Mouse (Mus musculus): Measurements from ENCODE around the gene Wdr1. TPM values are rescaled to one million over a fixed set of nuclear protein-coding genes. Genes with fewer than 3 reads are reported as not detected.

The Wdr1 gene
- polyA plus RNA-seq, 1 experiment from 2014 or later, result 168 TPM

DNA sequence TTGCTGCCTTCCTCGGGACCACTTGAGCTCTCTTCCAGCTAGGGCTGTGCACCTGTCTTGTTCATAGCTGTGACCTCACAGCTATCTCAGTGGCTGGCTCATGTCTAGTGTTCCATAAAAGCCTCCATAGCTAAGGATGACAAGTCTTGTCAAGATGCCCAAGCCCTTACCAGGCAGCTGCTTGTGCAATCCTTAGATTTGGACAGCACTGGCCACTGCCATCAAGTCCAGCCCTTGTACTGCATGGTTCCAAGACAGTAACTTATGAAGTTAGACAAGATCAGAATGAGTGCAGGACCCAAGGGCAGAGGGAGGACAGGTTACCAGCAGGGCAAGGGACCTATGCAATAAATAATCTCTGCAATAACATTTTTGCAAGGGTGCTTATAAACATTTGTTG, 58.9 kb downstream of the Wdr1 start:
- Histone ChIP-seq H3K4me1 (replicated peaks) (peaks cover 16% of the 10 kb centered on the region), H3K27me3 (ENCODE audit: insufficient read depth, poor library complexity, severe bottlenecking) (no peaks in the 10 kb centered on the region), H3K36me3 (no peaks in the 10 kb centered on the region), H3K4me3 (no peak overlapping the region), H3K9me3 (no peaks in the 10 kb centered on the region), H3K27ac (no peak overlapping the region)
- WGBS, result 90% methylated on average over 1 of the region's 1 CpGs
- DNase-seq (ENCODE audit: low spot score), result no peak

DNA sequence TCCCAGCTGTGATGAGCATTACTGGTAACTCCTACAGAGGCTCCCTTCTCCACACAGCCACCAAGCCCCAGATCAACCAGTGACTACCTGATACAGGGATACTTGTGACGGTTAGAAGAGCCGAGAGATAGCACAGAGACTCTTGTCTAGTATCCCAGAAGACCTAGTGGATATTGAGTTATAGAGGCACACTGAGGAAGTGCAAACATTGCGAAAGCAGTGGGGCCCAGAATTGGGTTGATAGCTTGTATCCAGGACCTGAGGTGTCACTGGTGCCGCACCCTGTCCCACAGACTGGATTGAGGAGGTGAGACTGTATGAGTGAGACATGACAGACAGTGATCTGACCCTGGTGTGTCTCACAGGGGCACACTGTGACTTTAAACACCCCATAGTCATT, 60.0 kb downstream of the Wdr1 start, which contains the start of gene Slc2a9:
Gene Slc2a9, minus strand, starts transcription at position 152 of the 400 bp plus-strand sequence.
- H3K27me3 ChIP-seq (ENCODE audit: insufficient read depth, poor library complexity, severe bottlenecking), result no peaks in the 10 kb centered on the region
- no peak within 1 kb of the TSS for H3K27ac ChIP-seq
- 92% methylated on average over 4 of the region's 4 CpGs for WGBS

DNA sequence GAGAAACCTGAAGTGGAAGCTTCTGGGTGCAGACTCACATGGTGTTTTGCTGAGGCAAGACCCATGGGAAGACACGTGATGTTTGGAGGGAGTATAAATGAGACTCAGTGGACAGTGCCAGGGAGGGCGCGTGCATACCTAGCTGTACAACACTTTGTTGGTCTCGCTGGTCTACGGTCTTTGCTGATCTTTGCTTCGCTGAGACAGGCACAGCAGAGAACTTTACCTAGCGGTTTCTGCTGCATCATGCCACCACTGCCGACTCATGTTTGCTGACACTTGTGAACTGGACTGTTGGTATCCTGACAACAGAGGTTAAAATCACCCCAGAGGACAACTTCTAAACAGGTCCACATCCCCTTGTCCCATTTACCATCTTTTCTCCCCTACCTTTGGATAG, 63.0 kb downstream of the Wdr1 start:
- WGBS, result 93% methylated on average over 8 of the region's 8 CpGs
- H3K9me3 ChIP-seq, result no peaks in the 10 kb centered on the region
- H3K27me3 ChIP-seq (ENCODE audit: insufficient read depth, poor library complexity, severe bottlenecking), result no peaks in the 10 kb centered on the region
- H3K4me1 ChIP-seq (replicated peaks), result peaks cover 10% of the 10 kb centered on the region; the same call in 1 of the 2 replicates
- no peaks in the 10 kb centered on the region for H3K36me3 ChIP-seq
- H3K4me3 ChIP-seq, result no peak overlapping the region
- H3K27ac ChIP-seq, result 0 out of 2 replicates have a peak overlapping the region, but pooled peaks have one; percentile 46
- no peak for DNase-seq (ENCODE audit: low spot score)

More for the DNA sequence above, 60.0 kb downstream of the Wdr1 start, which contains the start of gene Slc2a9:
- DNase-seq (ENCODE audit: low spot score), result no peak
- peaks cover 16% of the 10 kb centered on the region for H3K4me1 ChIP-seq (replicated peaks)
- H3K4me3 ChIP-seq, result no peak within 1 kb of the TSS
- H3K9me3 ChIP-seq, result no peaks in the 10 kb centered on the region
- H3K36me3 ChIP-seq, result no peaks in the 10 kb centered on the region

DNA sequence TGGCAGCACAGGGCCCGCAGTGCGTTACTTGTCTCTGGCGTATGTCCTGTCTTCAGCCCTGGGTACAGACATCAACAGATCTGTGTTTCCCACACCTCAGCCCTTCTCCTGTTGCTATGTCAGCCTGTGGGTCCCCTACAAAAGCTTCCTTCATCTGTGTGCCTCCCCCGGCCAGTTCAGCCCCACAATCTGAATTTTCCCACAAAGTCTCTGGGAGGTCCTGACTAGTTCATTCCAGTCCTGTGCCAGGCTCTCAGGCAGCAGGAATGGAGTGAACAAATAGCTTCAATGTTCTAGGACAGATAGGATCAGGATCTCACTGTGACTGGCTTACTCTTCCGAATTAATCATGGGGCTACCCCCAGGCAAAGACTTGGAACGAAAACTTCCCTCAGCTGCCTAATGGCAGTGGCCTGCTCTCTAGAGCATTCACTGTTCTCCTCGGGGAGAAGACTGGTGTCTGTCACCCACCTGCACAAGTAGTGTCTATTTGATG, 63.7 kb downstream of the Wdr1 start:
- peaks cover 6% of the 10 kb centered on the region; the same call in 1 of the 2 replicates for H3K4me1 ChIP-seq (replicated peaks)
- 82% methylated on average over 7 of the region's 7 CpGs for WGBS
- no peak for DNase-seq (ENCODE audit: low spot score)
- H3K27me3 ChIP-seq (ENCODE audit: insufficient read depth, poor library complexity, severe bottlenecking), result no peaks in the 10 kb centered on the region
- H3K36me3 ChIP-seq, result no peaks in the 10 kb centered on the region
- H3K9me3 ChIP-seq, result no peaks in the 10 kb centered on the region
- H3K4me3 ChIP-seq, result no peak overlapping the region
- H3K27ac ChIP-seq, result no peak overlapping the region

DNA sequence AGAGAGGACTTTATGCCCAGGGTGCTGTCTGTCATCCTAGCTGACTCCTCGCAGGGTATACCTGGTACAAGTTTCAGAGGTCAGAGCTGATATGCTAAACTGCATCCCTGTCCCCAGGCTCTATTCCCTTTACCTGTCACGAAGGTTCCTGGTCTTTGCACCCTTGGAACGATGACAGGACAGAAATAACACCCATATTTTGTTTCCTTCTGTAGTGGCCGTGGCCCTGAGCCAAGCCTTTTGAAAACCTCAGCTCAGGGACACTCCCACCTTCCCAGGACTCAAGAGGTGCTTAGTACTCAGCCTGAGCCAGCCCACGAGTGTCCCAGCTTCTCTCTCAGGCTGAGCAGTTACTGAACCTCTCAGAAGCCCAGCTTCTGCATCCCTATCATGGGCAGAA, 64.5 kb downstream of the Wdr1 start:
- 81% methylated on average over 5 of the region's 5 CpGs for WGBS
- Histone ChIP-seq H3K9me3 (no peaks in the 10 kb centered on the region), H3K36me3 (no peaks in the 10 kb centered on the region), H3K27me3 (ENCODE audit: insufficient read depth, poor library complexity, severe bottlenecking) (no peaks in the 10 kb centered on the region), H3K4me3 (no peak overlapping the region), H3K4me1 (replicated peaks) (peaks cover 5% of the 10 kb centered on the region; the same call in 1 of the 2 replicates), H3K27ac (no peak overlapping the region)
- no peak for DNase-seq (ENCODE audit: low spot score)

DNA sequence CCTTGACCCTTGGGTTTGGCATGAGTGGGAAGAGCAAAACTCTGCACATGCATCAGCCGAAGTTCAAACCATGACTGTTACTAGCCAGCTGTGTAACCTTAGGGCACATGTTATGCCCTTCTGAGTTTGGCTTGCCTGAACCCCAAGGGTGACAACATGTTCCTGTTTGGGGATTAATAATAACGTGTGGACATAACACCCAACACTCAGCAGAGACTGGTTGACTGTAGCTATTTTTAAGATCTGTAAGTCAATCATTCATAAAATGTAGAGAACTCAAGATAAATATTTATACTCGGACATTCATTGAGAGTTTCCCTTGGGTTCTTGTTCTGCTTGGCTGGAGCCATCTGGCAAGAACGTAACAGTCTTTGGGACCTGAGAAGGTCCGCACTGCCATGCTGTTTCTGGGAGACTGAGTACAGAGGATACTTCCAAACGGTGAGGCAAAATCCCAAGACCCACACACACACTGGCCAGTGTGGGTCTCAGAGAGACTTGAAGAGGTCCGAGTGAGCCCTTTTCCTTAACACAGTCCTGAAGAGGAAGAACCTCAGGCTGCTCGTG, 66.4 kb downstream of the Wdr1 start:
- Histone ChIP-seq H3K36me3 (no peaks in the 10 kb centered on the region), H3K9me3 (no peaks in the 10 kb centered on the region), H3K27ac (no peak overlapping the region), H3K4me3 (no peak overlapping the region), H3K4me1 (replicated peaks) (no peaks in the 10 kb centered on the region), H3K27me3 (ENCODE audit: insufficient read depth, poor library complexity, severe bottlenecking) (no peaks in the 10 kb centered on the region)
- no peak for DNase-seq (ENCODE audit: low spot score)
- WGBS, result 83% methylated on average over 8 of the region's 8 CpGs

DNA sequence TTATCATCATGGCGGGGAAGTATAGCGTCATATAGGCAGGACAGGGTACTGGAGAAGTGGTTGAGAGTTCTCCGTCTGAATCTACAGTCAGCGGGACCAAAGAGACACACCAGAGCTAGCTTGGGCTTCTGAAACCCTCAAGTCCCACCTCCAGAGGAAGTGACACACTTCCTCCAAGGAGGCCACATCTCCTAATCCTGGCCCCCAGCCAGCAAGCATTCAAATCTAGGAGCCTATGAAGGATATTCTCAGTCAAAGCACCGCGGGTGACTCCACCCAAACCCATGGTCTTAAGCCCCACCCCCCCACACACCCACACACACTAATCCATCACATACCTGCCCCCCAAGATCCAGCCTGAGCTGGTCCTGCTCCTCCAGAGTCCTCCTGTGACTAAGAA, 69.1 kb downstream of the Wdr1 start:
- no peak for DNase-seq (ENCODE audit: low spot score)
- Histone ChIP-seq H3K36me3 (no peaks in the 10 kb centered on the region), H3K27me3 (ENCODE audit: insufficient read depth, poor library complexity, severe bottlenecking) (no peaks in the 10 kb centered on the region), H3K4me3 (no peak overlapping the region), H3K4me1 (replicated peaks) (0 out of 2 replicates have a peak, but pooled peaks cover 4% of the 10 kb centered on the region), H3K27ac (no peak overlapping the region), H3K9me3 (no peaks in the 10 kb centered on the region)
- WGBS, result 92% methylated on average over 6 of the region's 6 CpGs

DNA sequence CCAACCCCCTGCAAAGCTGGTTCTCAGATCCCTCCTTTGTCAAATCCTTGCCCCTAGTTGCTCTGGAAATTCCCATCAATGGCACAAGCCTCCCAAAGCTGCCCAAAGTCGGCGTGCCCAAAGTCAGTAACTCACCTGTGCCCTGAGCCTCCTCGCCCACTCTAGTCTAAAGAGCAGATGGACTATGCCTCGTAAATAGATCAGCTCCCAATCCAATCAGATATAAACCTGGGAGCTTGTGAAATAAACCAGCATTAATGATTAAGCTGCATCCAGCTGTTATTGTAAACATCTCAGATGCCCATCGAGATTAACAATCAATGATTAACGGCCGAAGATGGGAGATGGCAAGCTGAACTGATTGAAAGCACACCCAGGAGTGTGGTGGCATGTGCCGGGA, 71.3 kb downstream of the Wdr1 start:
- H3K9me3 ChIP-seq, result no peaks in the 10 kb centered on the region
- peaks cover 18% of the 10 kb centered on the region; the same call in 1 of the 2 replicates for H3K4me1 ChIP-seq (replicated peaks)
- no peak overlapping the region for H3K27ac ChIP-seq
- 88% methylated on average over 8 of the region's 8 CpGs for WGBS
- H3K36me3 ChIP-seq, result no peaks in the 10 kb centered on the region
- DNase-seq (ENCODE audit: low spot score), result no peak
- H3K27me3 ChIP-seq (ENCODE audit: insufficient read depth, poor library complexity, severe bottlenecking), result 0 out of 2 replicates have a peak, but pooled peaks cover 4% of the 10 kb centered on the region
- H3K4me3 ChIP-seq, result no peak overlapping the region

DNA sequence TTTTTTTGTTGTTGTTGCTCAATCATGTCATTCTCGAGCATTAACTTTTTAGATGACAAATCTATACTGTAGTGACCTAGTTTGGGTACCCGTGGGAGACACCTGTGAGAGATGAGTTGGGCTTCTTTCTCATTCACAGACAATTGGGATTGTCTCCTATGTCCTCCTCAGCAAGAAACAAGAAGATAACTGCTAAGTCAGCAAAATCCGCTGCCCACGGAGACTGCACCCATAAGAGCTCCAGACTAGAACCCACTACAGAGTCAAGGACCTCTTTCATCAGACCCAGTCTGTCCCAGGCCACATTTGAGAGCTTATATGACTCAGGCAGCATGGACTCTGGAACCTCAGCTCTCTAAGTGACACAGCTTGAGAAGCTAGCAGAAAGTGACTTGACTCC, 73.3 kb downstream of the Wdr1 start:
- Histone ChIP-seq H3K4me1 (replicated peaks) (peaks cover 18% of the 10 kb centered on the region; the same call in 1 of the 2 replicates), H3K4me3 (no peak overlapping the region), H3K27ac (no peak overlapping the region), H3K27me3 (ENCODE audit: insufficient read depth, poor library complexity, severe bottlenecking) (peaks cover 8% of the 10 kb centered on the region), H3K36me3 (no peaks in the 10 kb centered on the region), H3K9me3 (no peaks in the 10 kb centered on the region)
- 89% methylated on average over 4 of the region's 4 CpGs for WGBS
- DNase-seq (ENCODE audit: low spot score), result no peak

DNA sequence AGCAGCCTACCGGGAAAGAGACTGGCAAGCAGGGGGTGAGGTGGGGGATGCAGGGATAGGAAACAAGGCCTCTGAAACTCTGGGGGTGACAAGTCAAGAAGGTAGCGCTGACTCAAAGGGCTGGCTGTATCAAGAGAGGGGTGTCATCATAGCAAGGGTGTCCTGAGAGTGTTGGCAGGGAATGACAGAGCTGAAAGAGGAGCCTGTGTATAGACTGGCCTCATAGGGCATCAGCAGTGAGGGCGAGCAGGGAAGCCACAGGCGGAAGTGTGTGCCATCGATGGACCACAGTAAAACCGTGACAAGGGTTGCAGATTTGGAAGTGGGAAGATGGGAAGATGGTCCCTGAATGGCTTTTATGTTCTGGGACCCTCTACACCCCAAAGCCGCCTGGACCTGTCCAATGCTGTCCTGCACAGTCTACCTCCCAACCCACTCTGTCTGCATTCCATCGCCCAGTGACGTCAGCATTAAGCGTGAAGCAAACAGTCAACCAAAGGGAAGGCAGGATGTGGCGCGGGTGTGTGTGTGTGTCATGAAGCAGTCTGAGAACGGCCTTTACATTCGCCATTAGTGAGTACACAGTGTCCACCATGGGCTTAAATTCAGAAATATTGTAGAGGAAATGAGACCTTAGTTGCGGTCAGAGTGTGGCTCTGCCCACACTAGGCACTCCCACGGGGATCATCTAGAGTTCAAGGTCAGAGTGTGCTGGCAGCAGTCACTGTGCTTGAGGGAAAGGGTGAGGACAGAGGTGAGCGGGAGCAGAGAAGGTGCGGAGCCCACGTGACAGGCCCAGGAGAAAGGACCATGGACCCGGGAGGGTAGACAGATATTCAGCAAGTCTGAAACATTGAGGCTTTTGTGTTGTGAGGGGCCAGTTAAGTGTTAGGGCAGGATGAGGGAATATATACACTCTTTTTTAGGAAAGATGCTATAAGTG, 74.1 kb downstream of the Wdr1 start:
- Histone ChIP-seq H3K27ac (no peak overlapping the region), H3K9me3 (no peaks in the 10 kb centered on the region), H3K27me3 (ENCODE audit: insufficient read depth, poor library complexity, severe bottlenecking) (peaks cover 8% of the 10 kb centered on the region), H3K4me3 (no peak overlapping the region), H3K36me3 (no peaks in the 10 kb centered on the region), H3K4me1 (replicated peaks) (peaks cover 18% of the 10 kb centered on the region; the same call in 1 of the 2 replicates)
- 84% methylated on average over 20 of the region's 20 CpGs for WGBS
- no peak for DNase-seq (ENCODE audit: low spot score)

DNA sequence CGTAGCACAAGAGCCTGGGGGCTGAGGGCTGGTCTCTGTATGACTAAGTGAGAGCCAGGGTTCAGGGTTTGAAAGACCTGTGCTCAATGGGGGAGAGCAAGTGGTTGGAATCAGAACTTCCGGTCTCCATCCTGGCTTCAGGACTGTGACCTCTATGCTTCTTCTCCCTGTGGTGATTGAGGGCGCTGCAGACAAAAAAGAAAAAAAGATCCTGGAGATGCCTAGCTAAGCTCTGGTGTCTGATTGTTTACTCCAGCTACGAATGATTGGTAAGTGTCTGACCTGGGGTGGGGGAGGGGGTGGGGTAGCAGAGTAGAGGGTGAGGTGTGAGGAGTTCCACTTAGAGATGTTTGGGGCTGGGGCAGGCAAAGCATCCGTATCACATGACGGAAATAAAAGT, 75.0 kb downstream of the Wdr1 start:
- H3K4me3 ChIP-seq, result no peak overlapping the region
- no peak overlapping the region for H3K27ac ChIP-seq
- no peak for DNase-seq (ENCODE audit: low spot score)
- WGBS, result 53% methylated on average over 6 of the region's 6 CpGs
- H3K27me3 ChIP-seq (ENCODE audit: insufficient read depth, poor library complexity, severe bottlenecking), result peaks cover 14% of the 10 kb centered on the region
- no peaks in the 10 kb centered on the region for H3K36me3 ChIP-seq
- no peaks in the 10 kb centered on the region for H3K9me3 ChIP-seq
- H3K4me1 ChIP-seq (replicated peaks), result peaks cover 20% of the 10 kb centered on the region; the same call in 1 of the 2 replicates

DNA sequence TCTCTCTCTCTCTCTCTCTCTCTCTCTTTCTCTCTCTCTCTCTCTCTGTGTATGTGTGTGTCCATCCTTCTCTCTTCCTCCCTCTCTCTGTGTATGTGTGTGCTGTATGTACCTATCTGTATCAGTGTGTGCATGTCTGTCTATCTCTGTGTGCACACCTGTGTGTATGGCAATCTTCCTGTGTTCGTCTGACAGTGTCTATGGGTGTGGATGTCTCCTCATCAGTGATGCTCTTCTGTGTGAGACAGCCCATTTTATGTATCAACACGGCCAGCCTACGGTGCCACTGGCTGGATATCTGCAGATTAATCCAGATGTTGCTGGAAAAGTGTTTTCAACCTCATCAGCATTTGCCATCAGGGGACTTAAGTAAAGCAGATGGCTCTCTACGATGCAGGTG, 75.8 kb downstream of the Wdr1 start:
- DNase-seq (ENCODE audit: low spot score), result no peak
- no peaks in the 10 kb centered on the region for H3K36me3 ChIP-seq
- H3K9me3 ChIP-seq, result no peaks in the 10 kb centered on the region
- no peak overlapping the region for H3K4me3 ChIP-seq
- WGBS, result 87% methylated on average over 4 of the region's 4 CpGs
- H3K27ac ChIP-seq, result no peak overlapping the region
- H3K27me3 ChIP-seq (ENCODE audit: insufficient read depth, poor library complexity, severe bottlenecking), result peaks cover 20% of the 10 kb centered on the region
- peaks cover 20% of the 10 kb centered on the region; the same call in 1 of the 2 replicates for H3K4me1 ChIP-seq (replicated peaks)

DNA sequence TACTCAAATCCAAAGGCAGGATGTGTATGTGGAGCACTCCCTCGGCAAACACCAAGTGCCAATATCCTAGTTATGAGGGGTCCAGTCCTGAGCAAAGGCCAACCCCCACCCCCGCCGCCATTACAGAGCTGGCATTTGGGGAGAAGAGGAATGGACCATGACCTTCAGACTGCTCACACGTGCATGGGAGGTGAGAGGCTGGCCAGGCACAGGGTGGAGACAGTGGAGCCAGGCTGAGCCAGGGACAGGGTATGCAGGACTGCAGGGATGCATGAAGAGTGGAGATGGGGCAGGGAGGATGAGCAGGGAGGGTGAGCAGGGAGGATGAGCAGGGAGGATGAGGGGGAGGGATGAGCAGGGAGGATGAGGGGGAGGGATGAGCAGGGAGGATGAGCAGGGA, 77.1 kb downstream of the Wdr1 start:
- Histone ChIP-seq H3K27ac (no peak overlapping the region), H3K4me3 (no peak overlapping the region), H3K27me3 (ENCODE audit: insufficient read depth, poor library complexity, severe bottlenecking) (peaks cover 29% of the 10 kb centered on the region), H3K9me3 (no peaks in the 10 kb centered on the region), H3K36me3 (no peaks in the 10 kb centered on the region), H3K4me1 (replicated peaks) (peaks cover 29% of the 10 kb centered on the region)
- WGBS, result 75% methylated on average over 4 of the region's 4 CpGs
- DNase-seq (ENCODE audit: low spot score), result no peak
